Mouse (Mus musculus): ENCODE data around the gene Iqsec1.
A peak's percentile ranks its signal among the peaks of the same experiment; 100 is the strongest.

Iqsec1 gene

DNA sequence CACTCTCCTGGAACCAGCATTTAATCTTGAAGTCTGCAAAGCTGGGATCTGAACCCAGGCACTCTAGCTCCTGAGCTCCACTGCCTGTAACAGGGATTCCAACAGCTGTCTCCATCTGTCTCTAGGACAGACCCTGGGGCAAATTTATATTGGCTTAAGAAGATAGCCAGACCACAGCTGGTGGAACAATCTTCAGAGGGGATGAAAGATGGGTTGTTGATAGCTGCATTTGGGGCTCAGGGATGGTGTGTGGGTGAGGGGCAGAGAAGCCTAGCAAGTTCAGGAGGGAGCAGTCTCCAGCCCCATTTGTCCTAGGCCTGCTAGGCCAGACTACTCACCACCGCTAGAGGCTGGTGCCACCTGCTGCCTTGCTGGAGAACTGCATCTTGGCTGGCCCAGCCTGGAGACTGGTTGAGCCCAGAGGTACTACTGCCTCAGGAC, 260.0 kb downstream of the Iqsec1 start:
- peak; percentile 79 to 89 for DNase-seq (ENCODE audit: low spot score in 2 of 2)

DNA sequence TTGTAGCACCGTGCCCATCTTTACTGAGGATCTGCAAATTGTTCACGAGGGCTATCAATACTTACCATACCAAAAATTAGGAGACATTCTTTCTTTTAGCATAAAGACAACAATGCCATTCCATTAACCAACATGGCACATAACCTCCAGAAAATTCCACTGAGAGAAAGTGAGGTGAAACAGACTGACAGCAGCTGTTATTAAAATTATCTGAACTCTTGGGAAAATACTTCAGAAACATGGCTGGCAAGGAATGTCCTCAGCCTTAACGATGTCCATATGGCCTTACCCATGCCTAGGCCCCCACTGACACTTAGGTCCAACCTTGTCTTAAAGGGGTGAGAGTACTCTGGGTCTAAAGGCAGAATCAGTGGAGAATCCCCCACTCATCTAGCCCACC, 260.7 kb downstream of the Iqsec1 start:
- DNase-seq (ENCODE audit: low spot score in 2 of 2): no peak

DNA sequence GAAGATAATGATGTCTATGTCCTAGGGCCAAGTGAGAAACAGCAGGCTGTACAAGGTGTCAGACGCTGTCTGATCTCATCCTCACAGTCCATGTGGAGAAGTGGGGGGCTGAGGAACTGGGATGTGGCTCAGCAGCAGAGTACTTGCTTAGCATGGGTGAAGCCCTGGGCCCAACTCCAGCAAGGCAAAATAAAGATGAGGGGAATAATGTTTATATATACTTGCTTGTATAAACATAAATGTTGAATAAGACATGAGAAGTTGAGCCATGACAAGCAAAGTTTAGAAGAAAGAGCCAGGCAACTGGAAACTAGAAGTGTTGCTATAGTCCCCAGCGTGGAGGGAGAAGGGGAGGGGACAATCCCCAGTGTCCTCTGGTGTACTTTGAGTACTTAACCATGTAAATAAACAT, 261.8 kb downstream of the Iqsec1 start:
- no peak for DNase-seq (ENCODE audit: low spot score in 2 of 2)

DNA sequence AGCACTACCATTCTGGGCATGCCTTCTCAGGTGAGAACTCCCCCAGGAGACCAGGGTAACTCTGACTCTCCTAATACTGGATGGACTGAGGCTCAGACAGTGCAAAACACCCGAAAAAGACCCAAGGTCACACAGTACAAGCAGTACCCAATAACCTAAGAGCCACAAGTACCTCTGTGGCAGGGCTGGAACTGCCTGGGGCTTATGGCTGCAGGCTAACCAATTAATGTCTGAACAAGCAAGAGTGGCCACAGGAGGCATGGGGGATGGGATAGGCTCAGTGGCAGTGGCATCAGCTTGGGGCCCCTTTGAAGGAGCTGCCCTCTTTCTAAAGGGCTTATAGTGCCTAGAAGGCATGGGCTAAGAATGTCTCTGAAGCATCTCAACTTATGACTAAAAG, 263.0 kb downstream of the Iqsec1 start:
- DNase-seq (ENCODE audit: low spot score in 2 of 2): no peak

DNA sequence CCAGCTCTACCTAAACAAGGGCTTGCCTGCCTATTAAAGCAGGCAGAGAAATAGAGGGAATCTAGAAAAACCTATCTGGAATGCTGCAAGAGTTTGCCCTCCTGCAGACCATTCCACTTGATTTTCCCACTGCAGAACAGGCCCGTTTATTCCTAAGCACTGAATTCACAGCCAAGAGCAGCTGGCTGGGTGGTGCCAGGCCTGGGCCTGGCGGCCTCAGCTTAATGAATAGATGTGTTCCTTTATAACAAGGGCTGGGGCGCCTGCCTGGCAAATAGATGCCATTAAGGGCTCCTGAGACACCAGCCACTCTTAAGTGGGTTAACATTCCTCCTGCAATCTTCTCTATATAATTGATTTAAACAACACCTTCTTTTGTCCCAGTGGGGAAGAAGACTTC, 265.5 kb downstream of the Iqsec1 start:
- no peak for DNase-seq (ENCODE audit: low spot score in 2 of 2)

GRCm38 (mm10) chr6:90720996-90721746, 267.3 kb downstream of the Iqsec1 start:
- no peak for DNase-seq (ENCODE audit: low spot score in 2 of 2)

- DNase-seq (ENCODE audit: low spot score in 2 of 2): no peak
Observed at GRCm38 (mm10) chr6:90720201-90720600, 268.3 kb downstream of the Iqsec1 start.

DNA sequence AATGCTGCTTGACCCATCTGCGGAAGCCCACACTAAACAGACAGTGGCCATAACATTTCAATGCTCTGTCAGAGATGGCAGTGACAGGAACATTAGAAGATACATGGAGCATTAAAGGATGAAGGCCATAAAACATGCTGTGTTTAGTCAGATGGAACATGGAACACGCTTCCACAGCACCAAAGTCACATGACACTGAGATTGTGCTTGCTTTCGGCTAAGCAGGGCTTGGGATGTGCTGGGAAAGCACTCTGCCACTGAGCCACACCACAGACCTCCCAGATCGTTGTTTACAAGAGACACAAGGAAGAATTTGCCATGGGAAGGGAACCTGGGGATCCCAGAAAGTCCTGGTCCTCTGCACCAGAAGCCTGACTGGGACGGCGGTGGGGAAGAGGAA, 269.1 kb downstream of the Iqsec1 start:
- DNase-seq (ENCODE audit: low spot score in 2 of 2): no peak

DNA sequence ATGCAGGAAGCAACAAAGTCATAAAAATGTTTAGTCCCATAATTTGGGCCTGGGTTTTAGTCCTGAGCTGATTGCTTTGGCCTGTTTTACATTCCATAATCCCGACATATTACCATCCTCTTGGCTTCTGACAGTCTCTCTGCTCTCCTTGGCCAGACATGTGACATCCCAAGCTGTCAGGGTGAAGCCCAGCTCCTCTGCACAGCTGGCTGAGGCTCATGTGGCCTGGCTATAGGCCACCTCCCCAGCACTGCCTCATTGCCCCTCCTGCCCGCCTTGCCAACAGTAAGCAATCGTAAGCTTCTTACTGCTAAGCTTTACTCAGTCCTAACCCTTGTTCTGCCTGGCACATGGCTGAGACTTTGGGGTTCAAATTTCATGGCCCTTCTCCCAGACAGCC, 270.0 kb downstream of the Iqsec1 start:
- no peak for DNase-seq (ENCODE audit: low spot score in 2 of 2)

GRCm38 (mm10) chr6:90717711-90718110, 270.8 kb downstream of the Iqsec1 start:
- peak in 1 of 2 experiments; percentile 48 for DNase-seq (ENCODE audit: low spot score in 2 of 2)

DNA sequence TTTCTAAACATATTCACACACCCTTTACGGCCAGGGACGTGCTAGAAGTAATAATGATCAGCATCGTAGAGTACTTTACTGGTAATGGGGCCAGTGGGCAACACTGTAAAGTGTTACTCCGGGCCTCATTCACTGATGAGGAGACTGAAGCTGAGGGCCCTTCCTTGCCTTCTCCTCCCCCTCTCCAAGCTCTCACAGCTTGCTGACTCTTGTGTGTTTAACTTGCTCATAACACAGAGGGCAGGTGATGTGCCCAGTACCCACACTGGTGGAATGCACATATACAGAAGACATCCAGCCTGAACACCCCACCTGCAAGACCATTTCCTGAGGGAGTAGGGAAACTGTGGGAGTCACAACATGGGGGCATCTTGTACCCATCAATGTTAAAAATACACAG, 271.6 kb downstream of the Iqsec1 start:
- no peak for DNase-seq (ENCODE audit: low spot score in 2 of 2)

GRCm38 (mm10) chr6:90716066-90716704, 272.3 kb downstream of the Iqsec1 start:
- DNase-seq (ENCODE audit: low spot score in 2 of 2): peak; percentile 59 to 71

GRCm38 (mm10) chr6:90715245-90715905, 273.1 kb downstream of the Iqsec1 start:
- DNase-seq (ENCODE audit: low spot score in 2 of 2): no peak

GRCm38 (mm10) chr6:90713650-90714049, 274.8 kb downstream of the Iqsec1 start:
- no peak for DNase-seq (ENCODE audit: low spot score in 2 of 2)

DNA sequence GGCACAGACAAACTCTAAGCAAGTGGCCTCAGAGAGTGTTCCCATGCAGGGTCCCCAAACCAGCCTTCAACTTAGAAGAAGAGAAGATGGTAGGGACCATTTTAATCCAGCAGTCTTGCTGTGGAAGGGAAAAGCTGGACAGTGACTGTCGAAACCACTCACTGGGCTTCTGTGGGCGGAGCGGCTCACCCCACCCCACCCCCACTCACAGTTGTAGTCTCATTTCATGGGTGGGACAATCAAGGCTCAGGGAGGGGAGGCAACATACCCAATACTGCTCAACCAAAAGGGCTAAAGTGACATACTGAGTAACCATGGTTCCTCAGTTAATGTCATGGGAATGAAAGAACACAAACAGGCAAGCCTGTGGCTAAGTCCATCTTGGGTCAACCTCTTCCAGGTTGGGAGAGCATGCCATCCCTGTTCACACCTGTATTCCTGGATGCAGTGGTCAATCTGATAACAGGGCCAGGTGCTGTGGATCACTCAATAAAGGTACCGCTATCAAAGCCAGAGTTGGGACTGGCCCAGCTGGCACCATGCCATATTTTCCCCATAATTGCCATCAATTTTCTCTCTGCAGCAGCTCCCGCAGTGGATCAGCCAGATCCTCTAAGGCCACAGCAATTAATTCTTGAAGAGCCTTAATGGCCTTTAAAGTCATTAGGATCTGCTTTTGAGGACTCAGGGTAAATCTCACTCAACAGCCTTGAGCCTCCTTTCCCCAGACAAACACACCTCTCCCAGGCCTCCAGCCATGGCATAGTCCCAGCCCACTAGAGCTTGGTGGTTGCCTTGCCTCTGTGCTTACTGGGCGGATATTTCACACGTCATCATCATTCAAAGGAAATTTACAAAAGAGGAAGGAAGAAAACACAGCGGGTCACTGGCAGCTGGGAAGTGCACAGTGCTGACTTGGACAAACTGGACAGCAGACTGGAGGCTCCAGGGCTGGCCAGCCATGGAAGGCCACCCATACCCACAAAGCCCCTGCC, 275.7 kb downstream of the Iqsec1 start:
- no peak for DNase-seq (ENCODE audit: low spot score in 2 of 2)

DNA sequence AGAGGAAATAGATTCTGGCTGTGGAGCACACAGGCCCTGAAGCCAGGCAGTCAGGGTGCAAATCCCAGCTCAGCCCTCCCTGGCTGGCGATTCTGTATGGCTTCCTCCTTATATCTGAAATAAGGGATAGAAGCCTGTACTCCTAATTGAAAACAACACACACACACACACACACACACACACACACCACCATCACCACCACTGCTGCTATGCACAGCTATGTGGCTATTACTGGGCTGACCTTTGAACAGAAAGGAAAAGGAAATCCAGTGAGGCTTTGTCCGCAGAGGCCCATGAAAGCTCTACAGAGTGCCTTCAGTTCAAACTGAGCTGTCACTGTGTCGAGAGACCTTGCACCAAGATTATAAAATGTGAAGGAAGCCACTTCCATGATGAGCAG, 276.4 kb downstream of the Iqsec1 start:
- no peak for DNase-seq (ENCODE audit: low spot score in 2 of 2)

- no peak for DNase-seq (ENCODE audit: low spot score in 2 of 2)
Observed at GRCm38 (mm10) chr6:90711476-90712035, 276.9 kb downstream of the Iqsec1 start.

DNA sequence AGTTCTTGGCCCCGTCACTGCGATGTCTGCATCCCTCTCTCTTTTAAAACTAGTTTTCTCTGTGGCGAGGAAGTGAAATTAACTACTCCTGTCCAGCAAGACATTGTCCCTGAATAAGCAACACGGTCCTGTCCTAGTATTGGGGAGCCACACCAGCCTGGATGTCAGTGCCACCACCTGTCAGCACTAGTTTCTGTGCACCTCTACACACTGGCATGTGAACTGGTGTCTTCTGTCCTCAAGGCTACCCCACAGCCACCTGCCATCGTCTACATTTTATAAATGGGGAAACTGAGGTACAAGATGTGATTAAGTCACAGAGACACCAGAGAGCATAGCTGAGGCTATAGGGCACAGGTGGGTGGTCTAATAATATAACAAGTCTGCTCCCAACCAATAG, 277.7 kb downstream of the Iqsec1 start:
- DNase-seq (ENCODE audit: low spot score in 2 of 2): no peak

- DNase-seq (ENCODE audit: low spot score in 2 of 2): no peak
Observed at GRCm38 (mm10) chr6:90709929-90710777, 278.3 kb downstream of the Iqsec1 start.

- no peak for DNase-seq (ENCODE audit: low spot score in 2 of 2)
Observed at GRCm38 (mm10) chr6:90708061-90708618, 280.3 kb downstream of the Iqsec1 start.
